Mouse (Mus musculus): ENCODE measurements around the gene Mapk3. TPM values are rescaled to one million over a fixed set of nuclear protein-coding genes. Genes with fewer than 3 reads are reported as not detected.

Mapk3 gene
- polyA plus RNA-seq, 1 experiment from 2014 or later = 37.1 TPM

DNA sequence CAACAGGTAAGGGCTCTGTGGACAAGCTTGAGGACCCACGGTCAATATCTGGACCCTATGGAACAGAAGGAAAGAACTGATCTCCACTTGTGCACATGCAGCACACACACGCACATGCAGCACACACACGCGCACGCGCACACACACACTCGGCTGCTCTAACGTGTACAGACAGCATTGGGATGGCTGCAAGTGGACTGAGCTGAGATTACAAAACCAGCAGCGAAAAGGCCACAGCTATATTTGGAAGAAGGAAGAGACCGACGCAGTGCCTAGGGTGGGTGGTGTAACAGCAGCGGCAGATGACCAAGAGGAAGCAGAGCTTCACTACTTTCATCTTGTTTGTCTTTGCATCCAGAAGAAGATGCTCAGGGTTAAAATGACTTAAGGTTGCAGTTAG, 13.3 kb upstream of the Mapk3 start:
- DNase-seq (ENCODE audit: low spot score) (no peak), ATAC-seq (replicated peaks; ENCODE audit: insufficient number of reproducible peaks, low FRiP score, low TSS enrichment, low read depth) (no peak)
- 90% methylated on average over 12 of the region's 12 CpGs for WGBS
- Histone ChIP-seq H3K36me3 (replicated peaks; ENCODE audit: control insufficient read depth, insufficient read depth, low read depth, low read length) (no peaks in the 10 kb centered on the region), H3K9me3 (replicated peaks; ENCODE audit: control insufficient read depth, low read length) (no peaks in the 10 kb centered on the region), H3K4me1 (ENCODE audit: control insufficient read depth, insufficient read depth, low read length) (no peaks in the 10 kb centered on the region), H3K9ac (replicated peaks; ENCODE audit: low read length) (no peak overlapping the region), H3K27me3 (ENCODE audit: control insufficient read depth, insufficient read depth, low read length) (no peaks in the 10 kb centered on the region), H3K27ac (replicated peaks; ENCODE audit: low read depth, low read length) (no peak overlapping the region), H3K4me3 (ENCODE audit: low read depth, low read length) (no peak overlapping the region), H3K4me2 (ENCODE audit: low read depth, low read length) (no peak overlapping the region)

- Histone ChIP-seq H3K36me3 (replicated peaks; ENCODE audit: control insufficient read depth, insufficient read depth, low read depth, low read length) (no peaks in the 10 kb centered on the region), H3K4me2 (ENCODE audit: low read depth, low read length) (no peak overlapping the region), H3K4me3 (ENCODE audit: low read depth, low read length) (no peak overlapping the region), H3K27ac (replicated peaks; ENCODE audit: low read depth, low read length) (no peak overlapping the region), H3K4me1 (ENCODE audit: control insufficient read depth, insufficient read depth, low read length) (no peaks in the 10 kb centered on the region), H3K27me3 (ENCODE audit: control insufficient read depth, insufficient read depth, low read length) (no peaks in the 10 kb centered on the region), H3K9ac (replicated peaks; ENCODE audit: low read length) (no peak overlapping the region), H3K9me3 (replicated peaks; ENCODE audit: control insufficient read depth, low read length) (no peaks in the 10 kb centered on the region)
- 40% methylated on average over 6 of the region's 6 CpGs for WGBS
- DNase-seq (ENCODE audit: low spot score) (no peak), ATAC-seq (replicated peaks; ENCODE audit: insufficient number of reproducible peaks, low FRiP score, low TSS enrichment, low read depth) (no peak)
Observed at GRCm38 (mm10) chr7:126746798-126747197, 12.6 kb upstream of the Mapk3 start.

DNA sequence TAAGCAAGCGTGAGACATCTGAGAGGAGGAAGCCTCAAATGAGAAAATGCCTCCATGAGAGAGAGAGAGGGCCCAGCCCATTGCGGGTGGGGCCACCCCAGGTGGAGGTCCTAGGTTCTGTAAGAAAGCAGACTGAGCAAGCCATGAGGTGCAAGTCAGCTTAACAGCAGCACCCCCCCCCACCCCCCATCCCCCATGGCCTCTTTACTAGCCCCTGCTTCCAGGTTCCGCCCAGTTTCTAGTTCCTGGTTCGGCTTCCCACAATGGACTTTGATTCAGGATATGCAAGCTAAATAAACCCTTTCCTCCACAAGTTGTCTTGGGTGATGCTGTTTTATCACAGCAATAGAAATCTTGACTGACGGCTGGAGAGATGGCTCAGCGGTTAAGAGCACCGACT, 10.6 kb upstream of the Mapk3 start:
- no peak for ATAC-seq (replicated peaks; ENCODE audit: insufficient number of reproducible peaks, low FRiP score, low TSS enrichment, low read depth)
- Histone ChIP-seq H3K4me2 (ENCODE audit: low read depth, low read length) (no peak overlapping the region), H3K4me3 (ENCODE audit: low read depth, low read length) (no peak overlapping the region), H3K9me3 (replicated peaks; ENCODE audit: control insufficient read depth, low read length) (no peaks in the 10 kb centered on the region), H3K4me1 (ENCODE audit: control insufficient read depth, insufficient read depth, low read length) (no peaks in the 10 kb centered on the region), H3K27ac (replicated peaks; ENCODE audit: low read depth, low read length) (no peak overlapping the region), H3K36me3 (replicated peaks; ENCODE audit: control insufficient read depth, insufficient read depth, low read depth, low read length) (no peaks in the 10 kb centered on the region), H3K27me3 (ENCODE audit: control insufficient read depth, insufficient read depth, low read length) (no peaks in the 10 kb centered on the region), H3K9ac (replicated peaks; ENCODE audit: low read length) (no peak overlapping the region)
- WGBS = 73% methylated on average over 7 of the region's 7 CpGs
- DNase-seq (ENCODE audit: low spot score) = no peak

GRCm38 (mm10) chr7:126749582-126750343, 9.6 kb upstream of the Mapk3 start:
- H3K27me3 ChIP-seq (ENCODE audit: control insufficient read depth, insufficient read depth, low read length) = no peaks in the 10 kb centered on the region
- WGBS = 96% methylated on average over 17 of the region's 17 CpGs
- no peak for DNase-seq (ENCODE audit: low spot score)
- H3K27ac ChIP-seq (replicated peaks; ENCODE audit: low read depth, low read length) = no peak overlapping the region
- no peak overlapping the region for H3K4me3 ChIP-seq (ENCODE audit: low read depth, low read length)
- no peaks in the 10 kb centered on the region for H3K9me3 ChIP-seq (replicated peaks; ENCODE audit: control insufficient read depth, low read length)
- no peak overlapping the region for H3K4me2 ChIP-seq (ENCODE audit: low read depth, low read length)
- H3K4me1 ChIP-seq (ENCODE audit: control insufficient read depth, insufficient read depth, low read length) = no peaks in the 10 kb centered on the region
- ATAC-seq (replicated peaks; ENCODE audit: insufficient number of reproducible peaks, low FRiP score, low TSS enrichment, low read depth) = no peak
- no peaks in the 10 kb centered on the region for H3K36me3 ChIP-seq (replicated peaks; ENCODE audit: control insufficient read depth, insufficient read depth, low read depth, low read length)
- H3K9ac ChIP-seq (replicated peaks; ENCODE audit: low read length) = no peak overlapping the region

DNA sequence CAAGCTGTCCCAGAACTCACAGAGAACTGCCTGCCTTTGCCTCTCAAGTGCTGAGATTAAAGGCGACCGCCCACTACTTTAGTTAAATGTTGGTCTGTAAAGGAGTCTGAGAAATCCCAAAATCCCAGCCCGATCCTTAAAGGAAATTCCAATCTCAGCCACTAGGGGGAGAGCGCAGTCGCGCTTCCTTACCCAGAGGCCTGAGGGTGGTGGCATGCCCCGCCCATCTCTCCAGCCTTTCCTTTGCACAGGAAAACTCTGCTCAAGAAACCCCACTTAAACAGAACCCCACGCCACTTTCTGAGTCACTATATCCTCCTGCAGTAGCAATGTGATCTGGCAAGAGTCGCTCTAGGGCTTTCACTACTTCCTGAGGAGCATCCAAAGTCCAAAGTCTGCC, 4.5 kb upstream of the Mapk3 start:
- no peaks in the 10 kb centered on the region for H3K4me1 ChIP-seq (ENCODE audit: control insufficient read depth, insufficient read depth, low read length)
- H3K4me2 ChIP-seq (ENCODE audit: low read depth, low read length) = no peak overlapping the region
- ATAC-seq (replicated peaks; ENCODE audit: insufficient number of reproducible peaks, low FRiP score, low TSS enrichment, low read depth) (peak; percentile 64), DNase-seq (ENCODE audit: low spot score) (peak; percentile 93)
- H3K36me3 ChIP-seq (replicated peaks; ENCODE audit: control insufficient read depth, insufficient read depth, low read depth, low read length) = no peaks in the 10 kb centered on the region
- 0 out of 2 replicates have a peak overlapping the region, but pooled peaks have one; percentile 47 for H3K9ac ChIP-seq (replicated peaks; ENCODE audit: low read length)
- H3K27me3 ChIP-seq (ENCODE audit: control insufficient read depth, insufficient read depth, low read length) = no peaks in the 10 kb centered on the region
- no peaks in the 10 kb centered on the region for H3K9me3 ChIP-seq (replicated peaks; ENCODE audit: control insufficient read depth, low read length)
- H3K27ac ChIP-seq (replicated peaks; ENCODE audit: low read depth, low read length) = no peak overlapping the region
- H3K4me3 ChIP-seq (ENCODE audit: low read depth, low read length) = no peak overlapping the region
- WGBS = 1% methylated on average over 9 of the region's 9 CpGs

DNA sequence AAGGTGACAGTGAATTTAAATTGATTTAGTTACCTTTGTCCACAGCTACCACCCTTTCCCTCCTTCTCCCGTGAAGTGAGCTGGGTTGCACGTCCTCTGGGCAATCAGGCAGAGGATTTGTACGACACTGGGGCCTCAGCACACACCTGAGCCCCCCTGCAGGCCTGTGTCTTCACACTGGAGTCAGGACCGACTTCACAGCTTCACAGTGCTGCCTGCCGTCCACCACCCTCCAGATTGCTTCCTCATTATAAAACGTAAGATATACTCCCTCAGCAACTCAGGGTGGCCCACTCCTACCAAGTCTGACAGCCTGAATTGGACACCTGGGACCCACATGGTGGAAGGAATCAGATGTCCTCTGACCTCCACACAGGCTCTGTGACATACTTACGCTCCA, 862 bp upstream of the Mapk3 start:
- no peaks in the 10 kb centered on the region; the same call in 1 of the 2 replicates for H3K36me3 ChIP-seq (replicated peaks; ENCODE audit: control insufficient read depth, insufficient read depth, low read depth, low read length)
- H3K27me3 ChIP-seq (ENCODE audit: control insufficient read depth, insufficient read depth, low read length) = no peaks in the 10 kb centered on the region
- DNase-seq (ENCODE audit: low spot score) (no peak), ATAC-seq (replicated peaks; ENCODE audit: insufficient number of reproducible peaks, low FRiP score, low TSS enrichment, low read depth) (no peak)
- no peaks in the 10 kb centered on the region for H3K9me3 ChIP-seq (replicated peaks; ENCODE audit: control insufficient read depth, low read length)
- H3K9ac ChIP-seq (replicated peaks; ENCODE audit: low read length) = peak overlapping the region; percentile 18
- H3K27ac ChIP-seq (replicated peaks; ENCODE audit: low read depth, low read length) = no peak overlapping the region
- H3K4me3 ChIP-seq (ENCODE audit: low read depth, low read length) = no peak overlapping the region
- 57% methylated on average over 7 of the region's 7 CpGs for WGBS
- H3K4me1 ChIP-seq (ENCODE audit: control insufficient read depth, insufficient read depth, low read length) = no peaks in the 10 kb centered on the region
- H3K4me2 ChIP-seq (ENCODE audit: low read depth, low read length) = no peak overlapping the region

DNA sequence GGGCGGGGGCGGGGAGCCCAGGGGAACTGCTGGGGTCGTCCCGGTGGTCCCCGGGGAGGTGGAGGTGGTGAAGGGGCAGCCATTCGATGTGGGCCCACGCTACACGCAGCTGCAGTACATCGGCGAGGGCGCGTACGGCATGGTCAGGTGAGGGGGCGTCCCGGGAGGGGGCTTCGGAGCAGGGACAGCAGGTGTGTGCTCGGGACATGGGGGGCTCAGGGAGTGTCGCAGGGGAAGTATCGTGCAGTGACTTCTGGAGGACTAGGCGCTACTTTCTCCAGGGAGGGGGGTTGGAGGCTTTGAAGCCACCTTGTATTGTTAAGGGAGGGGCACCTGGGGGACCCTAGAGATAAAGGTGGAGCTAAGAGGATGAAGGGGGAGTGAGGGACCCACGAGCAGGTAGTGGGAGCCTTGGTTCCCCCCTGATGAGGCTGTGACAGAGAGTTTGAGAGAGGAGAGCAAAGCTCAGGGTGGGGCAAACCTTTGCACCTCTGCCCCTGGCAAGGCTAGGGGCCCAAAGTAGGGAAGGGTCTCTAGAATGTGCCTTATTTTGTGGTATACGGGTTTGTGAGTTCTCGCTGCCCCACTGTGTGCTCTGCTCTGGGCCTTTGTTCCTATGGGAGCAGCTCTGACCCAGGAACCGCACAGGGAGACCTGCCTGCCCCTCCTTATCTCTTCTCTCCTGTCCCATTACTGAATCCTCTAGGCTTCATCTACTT, 430 bp downstream of the Mapk3 start:
- H3K9me3 ChIP-seq (replicated peaks; ENCODE audit: control insufficient read depth, low read length) = no peaks in the 10 kb centered on the region
- no peaks in the 10 kb centered on the region for H3K27me3 ChIP-seq (ENCODE audit: control insufficient read depth, insufficient read depth, low read length)
- peak overlapping the region; percentile 74 for H3K4me3 ChIP-seq (ENCODE audit: low read depth, low read length)
- H3K27ac ChIP-seq (replicated peaks; ENCODE audit: low read depth, low read length) = peak overlapping the region; percentile 77
- DNase-seq (ENCODE audit: low spot score) (no peak), ATAC-seq (replicated peaks; ENCODE audit: insufficient number of reproducible peaks, low FRiP score, low TSS enrichment, low read depth) (peak; percentile 27)
- under 1% methylated on average over 22 of the region's 24 CpGs for WGBS
- H3K4me1 ChIP-seq (ENCODE audit: control insufficient read depth, insufficient read depth, low read length) = no peaks in the 10 kb centered on the region
- peak overlapping the region; percentile 89 for H3K9ac ChIP-seq (replicated peaks; ENCODE audit: low read length)
- peak overlapping the region; percentile 85 for H3K4me2 ChIP-seq (ENCODE audit: low read depth, low read length)
- no peaks in the 10 kb centered on the region; the same call in 1 of the 2 replicates for H3K36me3 ChIP-seq (replicated peaks; ENCODE audit: control insufficient read depth, insufficient read depth, low read depth, low read length)

DNA sequence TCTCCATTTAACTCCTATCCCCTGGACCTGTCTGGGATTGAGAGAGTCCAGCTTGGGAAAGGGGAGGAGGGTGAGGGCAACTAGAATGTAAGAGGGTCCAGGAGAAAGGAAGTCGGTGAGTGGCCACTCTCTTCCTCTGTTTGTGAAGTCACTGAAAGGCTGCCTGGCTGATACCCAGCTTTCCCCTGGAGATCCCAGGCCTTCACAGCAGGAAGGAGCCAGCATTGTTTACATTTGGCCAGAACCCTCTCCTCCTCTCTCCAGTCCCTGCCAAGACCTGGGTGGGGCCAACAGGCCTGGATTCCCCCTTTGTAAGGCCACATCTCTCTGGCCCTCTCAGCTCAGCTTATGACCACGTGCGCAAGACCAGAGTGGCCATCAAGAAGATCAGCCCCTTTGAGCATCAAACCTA, 996 bp downstream of the Mapk3 start:
- Histone ChIP-seq H3K9me3 (replicated peaks; ENCODE audit: control insufficient read depth, low read length) (no peaks in the 10 kb centered on the region), H3K36me3 (replicated peaks; ENCODE audit: control insufficient read depth, insufficient read depth, low read depth, low read length) (no peaks in the 10 kb centered on the region; the same call in 1 of the 2 replicates), H3K27me3 (ENCODE audit: control insufficient read depth, insufficient read depth, low read length) (no peaks in the 10 kb centered on the region), H3K27ac (replicated peaks; ENCODE audit: low read depth, low read length) (no peak overlapping the region), H3K4me3 (ENCODE audit: low read depth, low read length) (peak overlapping the region; percentile 74), H3K9ac (replicated peaks; ENCODE audit: low read length) (peak overlapping the region; percentile 89), H3K4me2 (ENCODE audit: low read depth, low read length) (peak overlapping the region; percentile 85), H3K4me1 (ENCODE audit: control insufficient read depth, insufficient read depth, low read length) (no peaks in the 10 kb centered on the region)
- ATAC-seq (replicated peaks; ENCODE audit: insufficient number of reproducible peaks, low FRiP score, low TSS enrichment, low read depth) = peak; percentile 6; the same call in 1 of the 2 replicates
- WGBS = 26% methylated on average over 3 of the region's 3 CpGs
- no peak for DNase-seq (ENCODE audit: low spot score)
